Mouse (Mus musculus) C2C12 (cell line): ENCODE results near the gene Arf4.

Experiments
- CEBPB ChIP-seq: IDR thresholded peaks from one replicate; pipeline ENCODE4 v1.6.1; 2011; ENCODE audit warnings: low read depth, mild to moderate bottlenecking, control low read depth, moderate library complexity
- CTCF ChIP-seq: IDR thresholded peaks from one replicate; pipeline ENCODE4 v1.5.1; 2011; ENCODE audit not compliant: control insufficient read depth, insufficient read depth, insufficient read length
- MAX ChIP-seq: IDR thresholded peaks from one replicate; pipeline ENCODE4 v1.6.1; 2011; ENCODE audit warnings: mild to moderate bottlenecking, control low read depth
- MYOD1 ChIP-seq: IDR thresholded peaks from one replicate; pipeline ENCODE4 v1.6.1; 2011; ENCODE audit warnings: low read depth; ENCODE audit not compliant: control insufficient read depth, insufficient read length
- USF1 ChIP-seq: IDR thresholded peaks from one replicate; pipeline ENCODE4 v1.6.1; 2011; ENCODE audit warnings: low read depth, mild to moderate bottlenecking, control low read depth, moderate library complexity

DNA sequence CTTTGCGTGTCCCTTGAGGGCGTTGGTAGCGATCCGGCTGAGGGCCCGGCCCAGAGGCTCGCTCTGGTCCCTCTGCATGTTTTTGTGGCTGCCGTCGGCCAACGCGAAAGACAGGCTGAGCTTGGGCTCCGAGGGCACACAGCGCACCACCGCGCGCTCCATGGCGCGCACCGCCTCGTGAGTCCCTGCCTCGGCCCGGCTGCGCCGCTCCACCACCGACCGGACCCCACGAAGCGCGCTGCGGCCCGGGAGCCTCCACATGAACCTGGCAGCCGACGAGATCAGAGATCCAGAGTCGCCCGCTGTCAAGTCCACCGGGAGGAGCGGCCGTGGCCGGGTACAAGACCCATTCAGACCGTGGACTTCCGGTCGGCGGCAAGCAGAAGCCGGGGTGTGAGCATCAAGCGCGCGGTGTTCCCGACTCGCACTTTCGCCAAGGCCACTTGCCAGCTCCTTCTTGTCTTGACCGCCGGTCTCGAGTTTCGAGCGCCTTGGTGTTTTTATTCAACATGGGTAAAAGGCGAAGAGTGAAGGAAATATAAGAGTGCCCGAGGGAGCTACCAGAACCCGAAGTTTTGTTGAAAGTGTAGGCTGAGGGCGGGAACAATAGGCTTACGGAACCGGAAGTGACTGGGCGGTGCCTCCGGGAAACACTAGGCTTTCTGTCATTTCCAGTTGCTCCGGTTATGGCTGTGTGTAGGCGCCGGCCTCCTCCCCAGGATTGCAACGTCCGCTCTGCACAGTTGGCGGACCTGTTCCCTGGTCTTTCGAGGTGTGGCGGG, 31.6 kb downstream of the Arf4 start, which contains the start of gene Pde12:
- TF ChIP-seq USF1 (no peak), CTCF (no peak), MAX (no peak), MYOD1 (no peak), CEBPB (no peak)
